Mouse (Mus musculus): ENCODE data around the gene Cdk2ap2. TPM values are rescaled to one million over a fixed set of nuclear protein-coding genes. Genes with fewer than 3 reads are reported as not detected.

The Cdk2ap2 gene
- polyA plus RNA-seq, 1 experiment from 2014 or later: 77.4 TPM

- 2% methylated on average over 53 of the region's 53 CpGs for whole genome bisulfite sequencing
- Histone ChIP-seq H3K27me3 (peaks cover 32% of the 10 kb centered on the region), H3K27ac (no peak within 1 kb of the TSS), H3K4me1 (peaks cover 56% of the 10 kb centered on the region), H3K4me3 (peak within 1 kb of the TSS; percentile 50), H3K36me3 (ENCODE audit: poor library complexity, severe bottlenecking) (0 out of 2 replicates have a peak, but pooled peaks cover 2% of the 10 kb centered on the region), H3K4me2 (peak within 1 kb of the TSS; percentile 81), H3K9ac (peak within 1 kb of the TSS; percentile 74), H3K9me3 (replicated peaks) (no peaks in the 10 kb centered on the region)
- no peak for ATAC-seq
Observed at GRCm38 (mm10) chr19:4099837-4100717, 3.1 kb downstream of the Cdk2ap2 start, which contains the start of gene Pitpnm1. Gene Pitpnm1 (plus strand): TSS chr19:4099998.

GRCm38 (mm10) chr19:4100718-4101261, 3.8 kb downstream of the Cdk2ap2 start:
- Histone ChIP-seq H3K9me3 (replicated peaks) (no peaks in the 10 kb centered on the region), H3K27ac (no peak overlapping the region), H3K36me3 (ENCODE audit: poor library complexity, severe bottlenecking) (peaks cover 9% of the 10 kb centered on the region; the same call in 1 of the 2 replicates), H3K4me1 (peaks cover 56% of the 10 kb centered on the region), H3K27me3 (peaks cover 32% of the 10 kb centered on the region), H3K9ac (peak overlapping the region; percentile 74), H3K4me3 (peak overlapping the region; percentile 50), H3K4me2 (peak overlapping the region; percentile 81)
- ATAC-seq: 0 out of 2 replicates have a peak, but pooled peaks have one; percentile 4
- WGBS: under 1% methylated on average over 45 of the region's 52 CpGs

GRCm38 (mm10) chr19:4101466-4101865, 4.5 kb downstream of the Cdk2ap2 start:
- Histone ChIP-seq H3K4me3 (peak overlapping the region; percentile 50), H3K9ac (peak overlapping the region; percentile 74), H3K36me3 (ENCODE audit: poor library complexity, severe bottlenecking) (peaks cover 9% of the 10 kb centered on the region; the same call in 1 of the 2 replicates), H3K4me1 (peaks cover 50% of the 10 kb centered on the region), H3K9me3 (replicated peaks) (no peaks in the 10 kb centered on the region), H3K4me2 (peak overlapping the region; percentile 81), H3K27me3 (peaks cover 32% of the 10 kb centered on the region), H3K27ac (no peak overlapping the region)
- ATAC-seq: no peak
- WGBS: 50% methylated on average over 6 of the region's 6 CpGs

- Histone ChIP-seq H3K4me1 (peaks cover 49% of the 10 kb centered on the region), H3K4me3 (peak overlapping the region; percentile 50; the same call in 1 of the 2 replicates)
- ATAC-seq: no peak
Observed at GRCm38 (mm10) chr19:4102049-4102448, 5.1 kb downstream of the Cdk2ap2 start.

GRCm38 (mm10) chr19:4102626-4103025, 5.6 kb downstream of the Cdk2ap2 start:
- no peaks in the 10 kb centered on the region for H3K9me3 ChIP-seq (replicated peaks)
- H3K4me1 ChIP-seq: peaks cover 45% of the 10 kb centered on the region
- no peak overlapping the region for H3K27ac ChIP-seq
- peaks cover 32% of the 10 kb centered on the region for H3K27me3 ChIP-seq
- no peak for ATAC-seq
- no peak overlapping the region; the same call in 1 of the 2 replicates for H3K9ac ChIP-seq
- 96% methylated on average over 12 of the region's 12 CpGs for WGBS
- H3K4me3 ChIP-seq: no peak overlapping the region
- H3K36me3 ChIP-seq (ENCODE audit: poor library complexity, severe bottlenecking): peaks cover 13% of the 10 kb centered on the region; the same call in 1 of the 2 replicates
- H3K4me2 ChIP-seq: no peak overlapping the region

More at GRCm38 (mm10) chr19:4102049-4102448, 5.1 kb downstream of the Cdk2ap2 start:
- Histone ChIP-seq H3K9me3 (replicated peaks) (no peaks in the 10 kb centered on the region), H3K27me3 (peaks cover 32% of the 10 kb centered on the region), H3K9ac (no peak overlapping the region), H3K36me3 (ENCODE audit: poor library complexity, severe bottlenecking) (peaks cover 13% of the 10 kb centered on the region; the same call in 1 of the 2 replicates), H3K27ac (no peak overlapping the region), H3K4me2 (peak overlapping the region; percentile 81)
- 93% methylated on average over 2 of the region's 2 CpGs for WGBS

GRCm38 (mm10) chr19:4103294-4103693, 6.3 kb downstream of the Cdk2ap2 start:
- 94% methylated on average over 18 of the region's 18 CpGs for WGBS
- Histone ChIP-seq H3K27ac (no peak overlapping the region), H3K36me3 (ENCODE audit: poor library complexity, severe bottlenecking) (peaks cover 13% of the 10 kb centered on the region; the same call in 1 of the 2 replicates), H3K4me1 (peaks cover 38% of the 10 kb centered on the region), H3K4me3 (no peak overlapping the region), H3K9me3 (replicated peaks) (no peaks in the 10 kb centered on the region), H3K9ac (no peak overlapping the region), H3K27me3 (peaks cover 32% of the 10 kb centered on the region), H3K4me2 (no peak overlapping the region)
- no peak for ATAC-seq

- 92% methylated on average over 3 of the region's 3 CpGs for WGBS
- peaks cover 32% of the 10 kb centered on the region for H3K27me3 ChIP-seq
- ATAC-seq: no peak
- no peaks in the 10 kb centered on the region for H3K9me3 ChIP-seq (replicated peaks)
- H3K4me1 ChIP-seq: peaks cover 33% of the 10 kb centered on the region
- no peak overlapping the region for H3K27ac ChIP-seq
- peaks cover 13% of the 10 kb centered on the region; the same call in 1 of the 2 replicates for H3K36me3 ChIP-seq (ENCODE audit: poor library complexity, severe bottlenecking)
- no peak overlapping the region for H3K4me3 ChIP-seq
- no peak overlapping the region for H3K4me2 ChIP-seq
- H3K9ac ChIP-seq: no peak overlapping the region
Observed at GRCm38 (mm10) chr19:4103792-4104191, 6.8 kb downstream of the Cdk2ap2 start.

GRCm38 (mm10) chr19:4104675-4105194, 7.8 kb downstream of the Cdk2ap2 start:
- no peak overlapping the region for H3K9ac ChIP-seq
- WGBS: 92% methylated on average over 16 of the region's 16 CpGs
- H3K36me3 ChIP-seq (ENCODE audit: poor library complexity, severe bottlenecking): peaks cover 22% of the 10 kb centered on the region; the same call in 1 of the 2 replicates
- H3K4me3 ChIP-seq: no peak overlapping the region
- H3K4me2 ChIP-seq: no peak overlapping the region
- H3K27ac ChIP-seq: no peak overlapping the region
- H3K4me1 ChIP-seq: peaks cover 24% of the 10 kb centered on the region
- peaks cover 28% of the 10 kb centered on the region for H3K27me3 ChIP-seq
- no peak for ATAC-seq
- no peaks in the 10 kb centered on the region for H3K9me3 ChIP-seq (replicated peaks)

GRCm38 (mm10) chr19:4106654-4107053, 9.7 kb downstream of the Cdk2ap2 start:
- H3K36me3 ChIP-seq (ENCODE audit: poor library complexity, severe bottlenecking): peaks cover 36% of the 10 kb centered on the region

GRCm38 (mm10) chr19:4108535-4108934, 11.6 kb downstream of the Cdk2ap2 start:
- WGBS: 93% methylated on average over 9 of the region's 9 CpGs
- H3K9me3 ChIP-seq (replicated peaks): no peaks in the 10 kb centered on the region
- H3K9ac ChIP-seq: no peak overlapping the region
- H3K4me3 ChIP-seq: no peak overlapping the region
- H3K4me2 ChIP-seq: no peak overlapping the region
- no peak overlapping the region for H3K27ac ChIP-seq
- ATAC-seq: no peak
- H3K4me1 ChIP-seq: no peaks in the 10 kb centered on the region; the same call in 1 of the 2 replicates
- H3K36me3 ChIP-seq (ENCODE audit: poor library complexity, severe bottlenecking): peaks cover 55% of the 10 kb centered on the region
- H3K27me3 ChIP-seq: no peaks in the 10 kb centered on the region

More at GRCm38 (mm10) chr19:4106654-4107053, 9.7 kb downstream of the Cdk2ap2 start:
- Histone ChIP-seq H3K27ac (no peak overlapping the region), H3K9me3 (replicated peaks) (no peaks in the 10 kb centered on the region), H3K9ac (no peak overlapping the region), H3K4me1 (peaks cover 5% of the 10 kb centered on the region), H3K4me3 (no peak overlapping the region), H3K27me3 (peaks cover 10% of the 10 kb centered on the region), H3K4me2 (no peak overlapping the region)
- 92% methylated on average over 14 of the region's 14 CpGs for WGBS
- ATAC-seq: no peak

- no peak for ATAC-seq
- Histone ChIP-seq H3K4me3 (no peak overlapping the region), H3K9me3 (replicated peaks) (no peaks in the 10 kb centered on the region), H3K27me3 (no peaks in the 10 kb centered on the region), H3K9ac (no peak overlapping the region), H3K4me1 (no peaks in the 10 kb centered on the region; the same call in 1 of the 2 replicates), H3K36me3 (ENCODE audit: poor library complexity, severe bottlenecking) (peaks cover 78% of the 10 kb centered on the region), H3K4me2 (no peak overlapping the region), H3K27ac (no peak overlapping the region)
- whole genome bisulfite sequencing: 97% methylated on average over 26 of the region's 26 CpGs
Observed at GRCm38 (mm10) chr19:4112063-4112960, 15.3 kb downstream of the Cdk2ap2 start.
